Mouse (Mus musculus): ENCODE measurements around the gene Josd2. TPM values are rescaled to one million over a fixed set of nuclear protein-coding genes. Genes with fewer than 3 reads are reported as not detected.

The Josd2 gene
- 151 TPM for polyA plus RNA-seq (2014; fragmentation: Illumina TruSeq; extraction: RNeasy Lipid Tissue Mini Kit (QIAGEN cat#74804); ENCODE audit: low read depth, low replicate concordance)

GRCm38 (mm10) chr7:44467811-44468411, at the start of gene Josd2:
Josd2 (plus strand) TSS chr7:44467980.

GRCm38 (mm10) chr7:44428968-44429521, 38.7 kb upstream of the Josd2 start, which contains the start of gene Lrrc4b:
Lrrc4b (plus strand) TSS chr7:44429018.

GRCm38 (mm10) chr7:44465111-44465510, 2.7 kb upstream of the Josd2 start, which contains the start of gene Aspdh:
Aspdh (plus strand) TSS chr7:44465391.

GRCm38 (mm10) chr7:44495992-44496770, 28.4 kb downstream of the Josd2 start, which contains the start of the genes Emc10 and Fam71e1:
Emc10 (minus strand) TSS chr7:44496529.
Fam71e1 (plus strand) TSS chr7:44496581.

Other genes starting within 250 kb of the Josd2 start
- gene Klk1, start 242.6 kb upstream of the Josd2 start, polyA plus RNA-seq (2014; fragmentation: Illumina TruSeq; extraction: RNeasy Lipid Tissue Mini Kit (QIAGEN cat#74804); ENCODE audit: low read depth, low replicate concordance): not detected
- not detected for gene Gm36864, start 231.8 kb upstream of the Josd2 start, polyA plus RNA-seq (2014; fragmentation: Illumina TruSeq; extraction: RNeasy Lipid Tissue Mini Kit (QIAGEN cat#74804); ENCODE audit: low read depth, low replicate concordance)
- 0.68 TPM for gene 1700028J19Rik, start 221.3 kb upstream of the Josd2 start, polyA plus RNA-seq (2014; fragmentation: Illumina TruSeq; extraction: RNeasy Lipid Tissue Mini Kit (QIAGEN cat#74804); ENCODE audit: low read depth, low replicate concordance)
- gene 2410002F23Rik, start 221.3 kb upstream of the Josd2 start, polyA plus RNA-seq (2014; fragmentation: Illumina TruSeq; extraction: RNeasy Lipid Tissue Mini Kit (QIAGEN cat#74804); ENCODE audit: low read depth, low replicate concordance): 18.5 TPM
- not detected for gene Acp4, start 210.6 kb upstream of the Josd2 start, polyA plus RNA-seq (2014; fragmentation: Illumina TruSeq; extraction: RNeasy Lipid Tissue Mini Kit (QIAGEN cat#74804); ENCODE audit: low read depth, low replicate concordance)
- gene Gm15517, start 206.5 kb upstream of the Josd2 start, polyA plus RNA-seq (2014; fragmentation: Illumina TruSeq; extraction: RNeasy Lipid Tissue Mini Kit (QIAGEN cat#74804); ENCODE audit: low read depth, low replicate concordance): not detected
- gene Clec11a, start 161.1 kb upstream of the Josd2 start, polyA plus RNA-seq (2014; fragmentation: Illumina TruSeq; extraction: RNeasy Lipid Tissue Mini Kit (QIAGEN cat#74804); ENCODE audit: low read depth, low replicate concordance): 1.3 TPM
- gene Shank1, start 157.7 kb upstream of the Josd2 start, polyA plus RNA-seq (2014; fragmentation: Illumina TruSeq; extraction: RNeasy Lipid Tissue Mini Kit (QIAGEN cat#74804); ENCODE audit: low read depth, low replicate concordance): 1.0 TPM
- gene Syt3, start 83.9 kb upstream of the Josd2 start, polyA plus RNA-seq (2014; fragmentation: Illumina TruSeq; extraction: RNeasy Lipid Tissue Mini Kit (QIAGEN cat#74804); ENCODE audit: low read depth, low replicate concordance): 2.6 TPM
- gene 1700008O03Rik, start 82.2 kb upstream of the Josd2 start, polyA plus RNA-seq (2014; fragmentation: Illumina TruSeq; extraction: RNeasy Lipid Tissue Mini Kit (QIAGEN cat#74804); ENCODE audit: low read depth, low replicate concordance): not detected
- gene Lrrc4b, start 39.0 kb upstream of the Josd2 start, polyA plus RNA-seq (2014; fragmentation: Illumina TruSeq; extraction: RNeasy Lipid Tissue Mini Kit (QIAGEN cat#74804); ENCODE audit: low read depth, low replicate concordance): 11.4 TPM
- 0.73 TPM for gene Aspdh, start 2.6 kb upstream of the Josd2 start, polyA plus RNA-seq (2014; fragmentation: Illumina TruSeq; extraction: RNeasy Lipid Tissue Mini Kit (QIAGEN cat#74804); ENCODE audit: low read depth, low replicate concordance)
- 83.3 TPM for gene Emc10, start 28.5 kb downstream of the Josd2 start, polyA plus RNA-seq (2014; fragmentation: Illumina TruSeq; extraction: RNeasy Lipid Tissue Mini Kit (QIAGEN cat#74804); ENCODE audit: low read depth, low replicate concordance)
- 2.0 TPM for gene Fam71e1, start 28.6 kb downstream of the Josd2 start, polyA plus RNA-seq (2014; fragmentation: Illumina TruSeq; extraction: RNeasy Lipid Tissue Mini Kit (QIAGEN cat#74804); ENCODE audit: low read depth, low replicate concordance)
- 13.4 TPM for gene Mybpc2, start 56.7 kb downstream of the Josd2 start, polyA plus RNA-seq (2014; fragmentation: Illumina TruSeq; extraction: RNeasy Lipid Tissue Mini Kit (QIAGEN cat#74804); ENCODE audit: low read depth, low replicate concordance)
- gene Spib, start 64.1 kb downstream of the Josd2 start, polyA plus RNA-seq (2014; fragmentation: Illumina TruSeq; extraction: RNeasy Lipid Tissue Mini Kit (QIAGEN cat#74804); ENCODE audit: low read depth, low replicate concordance): 0.31 TPM
- gene Pold1, start 80.9 kb downstream of the Josd2 start, polyA plus RNA-seq (2014; fragmentation: Illumina TruSeq; extraction: RNeasy Lipid Tissue Mini Kit (QIAGEN cat#74804); ENCODE audit: low read depth, low replicate concordance): 8.1 TPM
- gene Nr1h2, start 86.0 kb downstream of the Josd2 start, polyA plus RNA-seq (2014; fragmentation: Illumina TruSeq; extraction: RNeasy Lipid Tissue Mini Kit (QIAGEN cat#74804); ENCODE audit: low read depth, low replicate concordance): 66.6 TPM
- gene Napsa, start 104.4 kb downstream of the Josd2 start, polyA plus RNA-seq (2014; fragmentation: Illumina TruSeq; extraction: RNeasy Lipid Tissue Mini Kit (QIAGEN cat#74804); ENCODE audit: low read depth, low replicate concordance): 0.68 TPM
- gene Kcnc3, start 122.7 kb downstream of the Josd2 start, polyA plus RNA-seq (2014; fragmentation: Illumina TruSeq; extraction: RNeasy Lipid Tissue Mini Kit (QIAGEN cat#74804); ENCODE audit: low read depth, low replicate concordance): 2.5 TPM
- 60.7 TPM for gene Myh14, start 202.9 kb downstream of the Josd2 start, polyA plus RNA-seq (2014; fragmentation: Illumina TruSeq; extraction: RNeasy Lipid Tissue Mini Kit (QIAGEN cat#74804); ENCODE audit: low read depth, low replicate concordance)
- gene Izumo2, start 240.8 kb downstream of the Josd2 start, polyA plus RNA-seq (2014; fragmentation: Illumina TruSeq; extraction: RNeasy Lipid Tissue Mini Kit (QIAGEN cat#74804); ENCODE audit: low read depth, low replicate concordance): not detected